Mouse (Mus musculus): Measurements from ENCODE around the gene Aldoart2.

GRCm38 (mm10) chr12:55600503-55600994 lies 35.5 kb downstream of the Aldoart2 start:
- no peak for TF ChIP-seq POLR2A (IDR thresholded peaks at IDR 0.05; ENCODE audit: low read depth, low read length)
- TF ChIP-seq CTCF (conservative IDR thresholded peaks at IDR 0.05; ENCODE audit: insufficient read depth, insufficient read length, low read depth, low read length) = no peak
